Mouse (Mus musculus): ENCODE data around the gene Tomm20. TPM values are rescaled to one million over a fixed set of nuclear protein-coding genes. Genes with fewer than 3 reads are reported as not detected.
A peak's percentile ranks its signal among the peaks of the same experiment; 100 is the strongest.
"Not testable (repeated sequence)": the region's sequence is repeated elsewhere in the genome, so short reads cannot be mapped to it uniquely, and the experiment has no call there.

Tomm20 gene
- polyA plus RNA-seq (2021), result 316 TPM

- ChIA-PET POLR2A (interaction anchor here (0.6 to 1.3 kb wide), 4 partner anchors 10 to 461 kb away, joined by 3 to 11 read pairs (median 6); no protein-coding TSS in a partner anchor), CTCF (interaction anchor here (1.1 kb wide), 1 partner anchor 10 kb away, joined by 3 read pairs; no protein-coding TSS in a partner anchor)
- peak; percentile 80 for ATAC-seq
- no peaks in the 10 kb centered on the region for H3K27me3 ChIP-seq
- no peak for TF ChIP-seq CTCF (IDR thresholded peaks at IDR 0.05)
- DNase-seq (ENCODE audit: low read depth, low spot score), result peak; percentile 91
- in situ Hi-C loops (cut with MboI; ENCODE audit: low pct_unique_long_range_greater_than_20kb), result no loop called here
These were observed at the start of gene Tomm20 for GRCm38 (mm10) chr8:126945730-126946163. Gene Tomm20 (minus strand): TSS chr8:126945844.

GRCm38 (mm10) chr8:126994506-126994905 lies 48.9 kb upstream of the Tomm20 start:
- no peak for ATAC-seq
- CTCF ChIA-PET, result interaction anchor here (1.0 kb wide), 1 partner anchor 69 kb away, joined by 4 read pairs; the partner anchor contains the start of gene Pard3
- POLR2A ChIA-PET, result no interaction called here
- no peak for TF ChIP-seq CTCF (IDR thresholded peaks at IDR 0.05)
- peaks cover 15% of the 10 kb centered on the region for H3K27me3 ChIP-seq
- no peak for DNase-seq (ENCODE audit: low read depth, low spot score)
- in situ Hi-C loops (cut with MboI; ENCODE audit: low pct_unique_long_range_greater_than_20kb), result no loop called here

- DNase-seq (ENCODE audit: low read depth, low spot score) (no peak), ATAC-seq (no peak)
- peaks cover 4% of the 10 kb centered on the region for H3K27me3 ChIP-seq
- ChIA-PET POLR2A (interaction anchor here (0.9 kb wide), 1 partner anchor 74 kb away, joined by 3 read pairs; the partner anchor contains the start of gene Pard3), CTCF (interaction anchor here (0.6 to 5.3 kb wide), 7 partner anchors 10 to 190 kb away, joined by 3 to 64 read pairs (median 3); no protein-coding TSS in a partner anchor)
- peak; percentile 52 for TF ChIP-seq CTCF (IDR thresholded peaks at IDR 0.05)
- in situ Hi-C loops (cut with MboI; ENCODE audit: low pct_unique_long_range_greater_than_20kb), result loop anchor here (5.0 kb wide), 3 partner anchors 73 to 188 kb away; partner anchors contain the start of gene Pard3
These were observed 43.9 kb upstream of the Tomm20 start for GRCm38 (mm10) chr8:126989363-126990153.

GRCm38 (mm10) chr8:126988346-126989006 lies 42.8 kb upstream of the Tomm20 start:
- DNase-seq (ENCODE audit: low read depth, low spot score), result no peak
- POLR2A ChIA-PET, result interaction anchor here (0.9 kb wide), 1 partner anchor 75 kb away, joined by 3 read pairs; the partner anchor contains the start of gene Pard3
- CTCF ChIA-PET, result interaction anchor here (0.6 to 5.3 kb wide), 7 partner anchors 11 to 191 kb away, joined by 3 to 64 read pairs (median 4); no protein-coding TSS in a partner anchor

DNA sequence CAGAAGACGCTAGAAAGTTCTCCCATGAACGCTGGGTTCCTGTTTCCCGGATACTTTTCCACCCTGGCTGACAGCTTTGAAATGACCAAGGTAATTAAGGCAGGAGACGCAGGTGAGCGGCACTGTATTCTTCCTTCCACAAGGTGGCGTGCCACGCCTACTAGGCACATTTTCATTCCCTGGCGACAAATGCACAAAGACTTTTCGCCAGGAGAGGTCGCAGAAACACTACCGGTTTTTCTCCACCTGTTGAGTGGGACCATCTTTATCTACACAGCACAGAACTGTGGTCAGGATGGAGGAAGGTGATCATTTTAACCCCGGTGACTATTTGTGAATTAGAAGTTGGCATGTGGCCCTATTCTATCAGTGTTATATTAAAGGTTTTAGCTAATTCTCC lies 40.9 kb upstream of the Tomm20 start:
- peak; percentile 39 for DNase-seq (ENCODE audit: low read depth, low spot score)
- in situ Hi-C loops (cut with MboI; ENCODE audit: low pct_unique_long_range_greater_than_20kb), result loop anchor here (5.0 kb wide), 3 partner anchors 76 to 191 kb away; partner anchors contain the start of gene Pard3
- peak; percentile 100 for TF ChIP-seq CTCF (IDR thresholded peaks at IDR 0.05)
- ATAC-seq, result no peak
- ChIA-PET POLR2A (interaction anchor here (0.6 to 1.1 kb wide), 2 partner anchors 153 to 188 kb away, joined by 3 to 4 read pairs; no protein-coding TSS in a partner anchor), CTCF (interaction anchor here (0.6 to 5.3 kb wide), 23 partner anchors 9 to 420 kb away, joined by 3 to 64 read pairs (median 4); partner anchors contain the start of gene Pard3)
- no peaks in the 10 kb centered on the region for H3K27me3 ChIP-seq

More at GRCm38 (mm10) chr8:126988346-126989006, 42.8 kb upstream of the Tomm20 start:
- peaks cover 2% of the 10 kb centered on the region for H3K27me3 ChIP-seq
- no peak for ATAC-seq
- in situ Hi-C loops (cut with MboI; ENCODE audit: low pct_unique_long_range_greater_than_20kb), result loop anchor here (5.0 kb wide), 3 partner anchors 74 to 189 kb away; partner anchors contain the start of gene Pard3
- TF ChIP-seq CTCF (IDR thresholded peaks at IDR 0.05), result no peak

DNA sequence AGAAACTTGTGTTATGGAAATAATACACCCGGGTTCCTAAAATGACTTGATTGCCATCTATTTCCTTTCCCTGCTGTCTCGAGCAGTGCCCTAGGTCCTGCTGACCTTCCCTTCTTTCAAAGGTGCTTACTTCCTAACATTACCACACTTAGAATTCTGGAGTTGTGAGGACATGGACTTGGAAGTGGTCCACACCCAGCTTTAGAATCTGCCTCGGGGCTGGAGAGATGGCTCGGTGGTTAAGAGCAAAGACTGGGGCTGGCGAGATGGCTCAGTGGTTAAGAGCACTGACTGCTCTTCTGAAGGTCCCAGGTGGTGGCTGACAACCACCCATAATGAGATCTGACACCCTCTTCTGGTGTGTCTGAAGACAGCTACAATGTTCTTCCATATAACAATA lies 34.4 kb upstream of the Tomm20 start:
- CTCF ChIA-PET, result no interaction called here
- ATAC-seq (no peak), DNase-seq (ENCODE audit: low read depth, low spot score) (no peak)
- H3K27me3 ChIP-seq, result peaks cover 3% of the 10 kb centered on the region
- in situ Hi-C loops (cut with MboI; ENCODE audit: low pct_unique_long_range_greater_than_20kb), result no loop called here
- TF ChIP-seq CTCF (IDR thresholded peaks at IDR 0.05), result no peak
- POLR2A ChIA-PET, result no interaction called here

DNA sequence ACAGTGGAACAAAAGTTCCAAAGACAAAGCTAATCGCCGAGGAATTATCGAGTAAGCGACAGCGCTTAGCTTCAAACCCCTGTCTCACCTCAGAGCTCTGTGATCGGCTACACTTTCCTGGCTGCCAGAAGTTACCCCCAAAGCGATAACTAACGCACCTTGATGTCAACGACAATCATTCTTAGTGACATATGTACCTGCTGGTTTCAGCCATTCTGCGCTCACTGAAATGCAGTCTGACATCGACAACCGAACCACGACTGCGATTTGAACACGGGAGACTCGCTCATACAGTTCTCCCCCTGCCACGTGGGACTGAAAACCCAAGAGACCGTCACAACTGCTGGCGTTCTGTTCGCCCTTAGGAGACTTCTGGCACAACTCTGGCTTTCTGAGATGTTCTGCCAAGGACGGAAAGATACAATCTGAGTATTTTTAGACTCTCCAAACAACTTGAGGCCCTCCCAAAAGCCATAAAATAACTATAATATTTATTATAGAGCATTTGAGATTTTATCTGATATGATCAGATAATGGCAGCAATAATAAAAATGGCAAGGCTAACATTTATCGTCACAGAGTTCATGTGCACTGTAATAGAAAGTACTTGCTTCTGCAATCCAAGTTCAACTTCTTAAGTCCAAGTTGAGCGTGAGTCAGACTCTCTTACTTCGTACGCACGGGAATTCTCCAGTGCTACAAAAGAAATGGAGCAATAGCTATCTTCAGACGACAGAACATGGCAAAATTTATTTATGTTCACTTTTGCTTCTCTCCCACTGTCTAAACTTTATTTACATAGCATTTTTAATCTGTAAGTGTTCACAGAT lies 33.7 kb upstream of the Tomm20 start:
- DNase-seq (ENCODE audit: low read depth, low spot score) (no peak), ATAC-seq (no peak)
- no peak for TF ChIP-seq CTCF (IDR thresholded peaks at IDR 0.05)
- ChIA-PET CTCF (interaction anchor here (0.6 to 5.5 kb wide), 2 partner anchors 50 to 1101 kb away, joined by 3 to 55 read pairs; no protein-coding TSS in a partner anchor), POLR2A (no interaction called here)
- peaks cover 3% of the 10 kb centered on the region for H3K27me3 ChIP-seq
- in situ Hi-C loops (cut with MboI; ENCODE audit: low pct_unique_long_range_greater_than_20kb), result loop anchor here (5.0 kb wide), 1 partner anchor 47 kb away; no protein-coding TSS in a partner anchor

- ATAC-seq; DNase-seq (ENCODE audit: low read depth, low spot score); POLR2A ChIA-PET; H3K27me3 ChIP-seq: not testable (repeated sequence)
- in situ Hi-C loops (cut with MboI; ENCODE audit: low pct_unique_long_range_greater_than_20kb), result loop anchor here (5.0 kb wide), 1 partner anchor 46 kb away; no protein-coding TSS in a partner anchor
- CTCF ChIA-PET, result interaction anchor here (1.3 to 5.5 kb wide), 2 partner anchors 8 to 49 kb away, joined by 4 to 55 read pairs; no protein-coding TSS in a partner anchor
These were observed 32.9 kb upstream of the Tomm20 start for GRCm38 (mm10) chr8:126978535-126978934.

- in situ Hi-C loops (cut with MboI; ENCODE audit: low pct_unique_long_range_greater_than_20kb), result loop anchor here (5.0 kb wide), 1 partner anchor 46 kb away; no protein-coding TSS in a partner anchor
- CTCF ChIA-PET, result interaction anchor here (1.3 to 5.5 kb wide), 3 partner anchors 8 to 48 kb away, joined by 3 to 55 read pairs (median 4); no protein-coding TSS in a partner anchor
These were observed 32.4 kb upstream of the Tomm20 start for GRCm38 (mm10) chr8:126978028-126978427.

More at GRCm38 (mm10) chr8:126978028-126978427, 32.4 kb upstream of the Tomm20 start:
- DNase-seq (ENCODE audit: low read depth, low spot score) (no peak), ATAC-seq (no peak)
- no peak for TF ChIP-seq CTCF (IDR thresholded peaks at IDR 0.05)
- POLR2A ChIA-PET, result no interaction called here
- H3K27me3 ChIP-seq, result peaks cover 3% of the 10 kb centered on the region
